Mouse (Mus musculus) urinary bladder, adult 2 months (tissue): Measurements from ENCODE around the gene Oscp1. TPM values are rescaled to one million over a fixed set of nuclear protein-coding genes. Genes with fewer than 3 reads are reported as not detected.

ENCODE experiments used
- polyA plus RNA-seq: library from polyadenylated mRNA; depleted of rRNA; stranded (reverse); fragments of >200 nt; gene quantifications from 2 replicates; pipeline ENCODE4 v1.2.3, GENCODE M21; 2012; rRNA removed

The Oscp1 gene
- polyA plus RNA-seq, 1 experiment: 1.2 TPM

Other genes with a start within 250 kb of the Oscp1 start
- gene Csf3r, start 34.0 kb upstream of the Oscp1 start, polyA plus RNA-seq: 1.6 and 1.7 TPM in 2 replicates
- gene Mrps15, start 11.6 kb upstream of the Oscp1 start, polyA plus RNA-seq: 44.0 and 51.4 TPM in 2 replicates
- 48.2 and 49.5 TPM in 2 replicates for gene Lsm10, start 38.1 kb downstream of the Oscp1 start, polyA plus RNA-seq
- gene Stk40, start 45.4 kb downstream of the Oscp1 start, polyA plus RNA-seq: 26.3 and 40.8 TPM in 2 replicates
- 64.1 and 68.0 TPM in 2 replicates for gene Eva1b, start 89.2 kb downstream of the Oscp1 start, polyA plus RNA-seq
- gene Sh3d21, start 104.9 kb downstream of the Oscp1 start, polyA plus RNA-seq: 10.1 and 11.8 TPM in 2 replicates
- 111 and 130 TPM in 2 replicates for gene Thrap3, start 144.2 kb downstream of the Oscp1 start, polyA plus RNA-seq
- 103 and 127 TPM in 2 replicates for gene Map7d1, start 197.8 kb downstream of the Oscp1 start, polyA plus RNA-seq
- 85.7 and 101 TPM in 2 replicates for gene Trappc3, start 203.8 kb downstream of the Oscp1 start, polyA plus RNA-seq
- 17.6 and 22.6 TPM in 2 replicates for gene Col8a2, start 228.2 kb downstream of the Oscp1 start, polyA plus RNA-seq